Mouse (Mus musculus) cerebellum, postnatal 36 days (tissue): Measurements from ENCODE around the gene Gh.
"Not testable (repeated sequence)": the region's sequence is repeated elsewhere in the genome, so short reads cannot be mapped to it uniquely, and the experiment has no call there.

Experiments used
- DNase-seq, 2 experiments: peaks; one replicate each; pipeline ENCODE4 v3.0.0; 2021 to 2022; ENCODE audit warnings: mixed read lengths in 2 of 2

Gene Gh

GRCm38 (mm10) chr11:106301765-106302164, at the start of gene Gh:
Gene Gh (minus strand): TSS chr11:106301865.
- DNase-seq = no peak

GRCm38 (mm10) chr11:106351253-106351652, 49.6 kb upstream of the Gh start:
- DNase-seq = no peak

GRCm38 (mm10) chr11:106350853-106351252, 49.2 kb upstream of the Gh start:
- DNase-seq = no peak

GRCm38 (mm10) chr11:106349772-106350171, 48.1 kb upstream of the Gh start:
- DNase-seq = no peak

GRCm38 (mm10) chr11:106344910-106345309, 43.2 kb upstream of the Gh start:
- no peak for DNase-seq

GRCm38 (mm10) chr11:106340990-106341520, 39.4 kb upstream of the Gh start:
- no peak for DNase-seq

GRCm38 (mm10) chr11:106339323-106339722, 37.7 kb upstream of the Gh start:
- DNase-seq = not testable (repeated sequence)

GRCm38 (mm10) chr11:106338870-106339269, 37.2 kb upstream of the Gh start:
- DNase-seq = no peak

GRCm38 (mm10) chr11:106338029-106338428, 36.4 kb upstream of the Gh start:
- no peak for DNase-seq

GRCm38 (mm10) chr11:106334066-106334465, 32.4 kb upstream of the Gh start:
- DNase-seq = no peak

- peak; percentile 35 to 41 for DNase-seq
Measured at GRCm38 (mm10) chr11:106332458-106332857, 30.8 kb upstream of the Gh start.

GRCm38 (mm10) chr11:106329682-106330081, 28.0 kb upstream of the Gh start:
- DNase-seq = peak; percentile 37 to 47

GRCm38 (mm10) chr11:106329128-106329527, 27.5 kb upstream of the Gh start:
- no peak for DNase-seq

- no peak for DNase-seq
Measured at GRCm38 (mm10) chr11:106328521-106328920, 26.9 kb upstream of the Gh start.

- DNase-seq = no peak
Measured at GRCm38 (mm10) chr11:106326475-106326874, 24.8 kb upstream of the Gh start.

- DNase-seq = peak; percentile 72 to 78
Measured at GRCm38 (mm10) chr11:106325566-106326206, 24.0 kb upstream of the Gh start.

- DNase-seq = no peak
Measured at GRCm38 (mm10) chr11:106324858-106325257, 23.2 kb upstream of the Gh start.

- no peak for DNase-seq
Measured at GRCm38 (mm10) chr11:106318406-106319366, 17.0 kb upstream of the Gh start.

GRCm38 (mm10) chr11:106317801-106318200, 16.1 kb upstream of the Gh start:
- DNase-seq = no peak

- DNase-seq = no peak
Measured at GRCm38 (mm10) chr11:106316416-106316815, 14.8 kb upstream of the Gh start.

GRCm38 (mm10) chr11:106314333-106314812, 12.7 kb upstream of the Gh start, which contains the start of gene Cd79b:
Gene Cd79b (minus strand): TSS chr11:106314762.
- DNase-seq = no peak

GRCm38 (mm10) chr11:106313533-106313932, 11.9 kb upstream of the Gh start:
- no peak for DNase-seq

- no peak for DNase-seq
Measured at GRCm38 (mm10) chr11:106310123-106310522, 8.5 kb upstream of the Gh start.
